Mouse (Mus musculus): ENCODE measurements around the gene Jup.

- TF ChIP-seq GATA1 (IDR thresholded peaks at IDR 0.05; ENCODE audit: borderline replicate concordance, low read length), result no peak
- no peak for TF ChIP-seq FLI1 (IDR thresholded peaks at IDR 0.05; ENCODE audit: low read length)
Observed at GRCm38 (mm10) chr11:100426820-100427219, 29.3 kb upstream of the Jup start.
